Mouse (Mus musculus) forebrain, embryonic 16.5 days (tissue): ENCODE data around the gene Prkd3. TPM values are rescaled to one million over a fixed set of nuclear protein-coding genes. Genes with fewer than 3 reads are reported as not detected.

Experiments used
- ATAC-seq: fragments of 200-750 bp; cut with Nextera tagmentation; 2 replicates; pipeline ENCODE4 v1.8.0; 2017; ENCODE audit warnings: mild to moderate bottlenecking, moderate library complexity
- H3K27ac ChIP-seq: fragments of 300-500 bp; sonication (generic); 2 replicates; pipeline ENCODE4 v1.5.1; 2014; ENCODE audit warnings: low read length, control low read depth
- H3K27me3 ChIP-seq: fragments of 300-500 bp; sonication (generic); replicated peaks from 2 replicates; pipeline ENCODE4 v1.6.1; 2014; ENCODE audit warnings: low read length; ENCODE audit not compliant: control insufficient read depth, insufficient read depth
- H3K36me3 ChIP-seq: fragments of 300-500 bp; sonication (generic); 2 replicates; pipeline ENCODE4 v1.6.1; 2014; ENCODE audit not compliant: control insufficient read depth, insufficient read depth
- H3K4me1 ChIP-seq: fragments of 300-500 bp; sonication (generic); replicated peaks from 2 replicates; pipeline ENCODE4 v1.6.1; 2014; ENCODE audit warnings: low read length; ENCODE audit not compliant: control insufficient read depth, insufficient read depth
- H3K4me2 ChIP-seq: fragments of 300-500 bp; sonication (generic); 2 replicates; pipeline ENCODE4 v1.6.1; 2014; ENCODE audit warnings: mild to moderate bottlenecking, low read length, control low read depth
- H3K4me3 ChIP-seq: fragments of 300-500 bp; sonication (generic); replicated peaks from 2 replicates; pipeline ENCODE4 v1.5.1; 2014; ENCODE audit warnings: mild to moderate bottlenecking, low read length, control low read depth
- H3K9ac ChIP-seq: fragments of 300-500 bp; sonication (generic); replicated peaks from 2 replicates; pipeline ENCODE4 v1.6.1; 2014; ENCODE audit warnings: low read depth, low read length, control low read depth
- H3K9me3 ChIP-seq: fragments of 300-500 bp; sonication (generic); 2 replicates; pipeline ENCODE4 v1.6.1; 2016; ENCODE audit warnings: low read length; ENCODE audit not compliant: control insufficient read depth
- WGBS: fragments of 180-500 bp; shearing (Covaris S2); extraction: QIAGEN DNeasy Blood & Tissue Kit; methylation state at CpG from one replicate; pipeline ENCODE4 v1.1.7; 2014; 5-methylcytosine and 5-hydroxymethylcytosine counted together
- polyA plus RNA-seq: library from polyadenylated mRNA; unstranded; fragments of >200 nt; fragmentation: Nextera tagmentation; extraction: Ambion mirVana; gene quantifications from 2 replicates; pipeline ENCODE4 v1.2.1, GENCODE M21; 2015

Prkd3 gene
- polyA plus RNA-seq, 1 experiment from 2014 or later: 27.0 TPM

DNA sequence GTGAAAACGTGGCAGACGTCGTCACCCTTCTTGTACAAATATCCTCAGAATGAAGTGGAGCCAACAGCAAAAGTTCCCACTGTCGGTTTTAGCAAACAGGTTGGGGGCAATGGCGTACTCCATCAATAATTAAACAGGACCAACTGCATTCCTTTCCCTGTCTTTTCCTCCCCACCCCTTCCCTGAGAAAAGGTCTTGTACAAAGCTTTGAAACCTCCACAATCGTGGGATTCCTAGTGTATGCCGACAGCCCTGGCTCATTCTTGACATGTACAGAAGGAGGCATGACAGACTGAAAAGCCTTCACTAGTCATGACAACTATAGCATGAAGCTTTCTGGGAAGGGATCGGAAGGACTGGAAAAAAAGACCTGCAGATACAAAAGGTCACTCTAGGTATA is 67.4 kb downstream of the Prkd3 start:
- no peaks in the 10 kb centered on the region for H3K9me3 ChIP-seq
- ATAC-seq: no peak
- no peak overlapping the region for H3K4me2 ChIP-seq
- no peaks in the 10 kb centered on the region for H3K27me3 ChIP-seq
- 89% methylated on average over 8 of the region's 8 CpGs for WGBS
- H3K4me3 ChIP-seq: no peak overlapping the region
- no peak overlapping the region for H3K9ac ChIP-seq
- no peaks in the 10 kb centered on the region for H3K4me1 ChIP-seq
- H3K27ac ChIP-seq: no peak overlapping the region
- H3K36me3 ChIP-seq: peaks cover 32% of the 10 kb centered on the region

DNA sequence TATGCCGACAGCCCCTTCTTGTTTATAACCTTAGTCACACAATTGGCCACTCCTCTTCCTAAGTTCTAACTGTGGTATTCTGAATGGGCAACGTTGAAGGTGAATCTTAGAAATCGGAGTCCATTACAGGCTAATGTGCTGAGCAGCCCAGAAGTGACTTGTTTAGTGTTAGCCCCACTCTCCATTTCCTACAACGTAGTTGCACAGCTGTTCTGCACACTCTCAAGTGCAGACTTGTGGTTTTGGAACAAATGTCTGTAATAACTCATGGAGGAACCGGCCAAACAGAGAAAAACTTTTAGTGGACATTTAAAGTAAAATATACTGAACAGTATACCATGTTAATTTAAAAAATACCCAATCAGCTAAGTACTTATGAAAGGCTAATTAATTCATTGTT is 68.5 kb downstream of the Prkd3 start:
- Histone ChIP-seq H3K36me3 (peaks cover 32% of the 10 kb centered on the region), H3K27me3 (no peaks in the 10 kb centered on the region), H3K9me3 (no peaks in the 10 kb centered on the region), H3K4me3 (no peak overlapping the region), H3K27ac (no peak overlapping the region), H3K9ac (no peak overlapping the region), H3K4me1 (no peaks in the 10 kb centered on the region), H3K4me2 (no peak overlapping the region)
- 94% methylated on average over 5 of the region's 5 CpGs for WGBS
- ATAC-seq: no peak

DNA sequence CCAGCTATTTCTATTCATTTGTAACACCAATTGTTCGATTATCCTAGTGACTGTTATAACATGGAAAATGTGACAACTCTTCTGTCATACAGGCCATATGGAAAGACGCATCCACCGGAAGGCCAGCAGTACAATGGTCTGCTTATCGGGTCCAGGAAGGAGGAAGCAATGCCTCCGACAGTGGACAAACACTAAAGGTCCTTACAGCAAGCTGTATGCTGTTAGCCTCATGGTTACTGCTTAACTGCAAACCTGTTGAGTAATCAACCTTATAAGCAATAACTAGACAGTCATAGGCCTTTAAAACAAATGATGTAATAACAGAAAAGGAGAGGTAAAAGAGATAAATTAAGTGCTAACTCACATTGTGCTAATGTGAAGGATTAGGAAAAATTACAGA is 69.4 kb downstream of the Prkd3 start:
- Histone ChIP-seq H3K9ac (no peak overlapping the region), H3K4me1 (no peaks in the 10 kb centered on the region), H3K27ac (no peak overlapping the region), H3K9me3 (no peaks in the 10 kb centered on the region), H3K36me3 (peaks cover 37% of the 10 kb centered on the region), H3K4me3 (no peak overlapping the region), H3K4me2 (no peak overlapping the region), H3K27me3 (no peaks in the 10 kb centered on the region)
- 97% methylated on average over 5 of the region's 5 CpGs for WGBS
- no peak for ATAC-seq

DNA sequence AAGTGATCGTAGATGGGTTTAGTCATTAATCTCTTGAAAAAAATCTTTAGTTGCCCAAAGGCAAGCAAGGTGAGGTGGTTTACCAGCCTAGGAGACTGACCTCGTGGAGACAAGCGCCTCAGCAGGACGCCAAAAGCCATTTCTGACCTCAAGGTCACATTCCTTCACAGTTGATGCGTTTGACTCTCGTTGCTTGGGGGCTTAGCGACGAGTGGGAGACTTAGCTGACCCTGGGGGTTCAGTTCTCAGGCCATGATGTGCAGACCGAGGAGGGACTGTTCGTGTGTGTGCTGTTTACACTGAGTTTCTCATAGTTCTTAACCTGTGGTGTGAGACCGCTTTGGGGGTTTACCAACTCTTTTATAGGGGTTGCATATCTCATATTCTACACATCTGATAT is 78.0 kb downstream of the Prkd3 start:
- H3K4me3 ChIP-seq: no peak overlapping the region
- peaks cover 23% of the 10 kb centered on the region for H3K36me3 ChIP-seq
- no peaks in the 10 kb centered on the region for H3K27me3 ChIP-seq
- no peak overlapping the region for H3K4me2 ChIP-seq
- H3K4me1 ChIP-seq: peaks cover 3% of the 10 kb centered on the region
- no peaks in the 10 kb centered on the region for H3K9me3 ChIP-seq
- H3K9ac ChIP-seq: no peak overlapping the region
- WGBS: 75% methylated on average over 11 of the region's 11 CpGs
- ATAC-seq: no peak
- H3K27ac ChIP-seq: no peak overlapping the region

DNA sequence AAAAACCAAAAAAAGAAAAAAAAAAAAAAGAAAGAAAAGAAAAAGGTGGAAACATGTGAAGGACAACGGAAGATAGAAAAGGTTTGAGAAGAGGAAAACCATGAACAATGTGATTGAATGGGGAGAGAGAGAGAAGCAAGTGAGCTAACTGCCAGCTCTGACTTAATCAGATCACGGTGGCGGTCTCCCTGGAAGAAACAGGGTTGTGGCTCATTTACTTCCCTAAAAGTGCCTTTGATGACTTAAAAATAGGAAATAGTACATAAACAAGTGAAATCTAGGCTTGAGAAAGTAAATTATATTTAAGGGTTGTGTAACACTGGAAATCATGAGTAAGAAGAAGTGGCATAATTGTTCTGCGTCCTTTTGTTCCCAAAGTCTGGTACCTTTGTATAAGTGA is 81.7 kb downstream of the Prkd3 start:
- Histone ChIP-seq H3K9ac (no peak overlapping the region), H3K27me3 (no peaks in the 10 kb centered on the region), H3K4me1 (peaks cover 13% of the 10 kb centered on the region), H3K9me3 (no peaks in the 10 kb centered on the region), H3K4me2 (no peak overlapping the region), H3K4me3 (no peak overlapping the region), H3K36me3 (peaks cover 22% of the 10 kb centered on the region), H3K27ac (no peak overlapping the region)
- 92% methylated on average over 4 of the region's 4 CpGs for WGBS
- ATAC-seq: no peak

DNA sequence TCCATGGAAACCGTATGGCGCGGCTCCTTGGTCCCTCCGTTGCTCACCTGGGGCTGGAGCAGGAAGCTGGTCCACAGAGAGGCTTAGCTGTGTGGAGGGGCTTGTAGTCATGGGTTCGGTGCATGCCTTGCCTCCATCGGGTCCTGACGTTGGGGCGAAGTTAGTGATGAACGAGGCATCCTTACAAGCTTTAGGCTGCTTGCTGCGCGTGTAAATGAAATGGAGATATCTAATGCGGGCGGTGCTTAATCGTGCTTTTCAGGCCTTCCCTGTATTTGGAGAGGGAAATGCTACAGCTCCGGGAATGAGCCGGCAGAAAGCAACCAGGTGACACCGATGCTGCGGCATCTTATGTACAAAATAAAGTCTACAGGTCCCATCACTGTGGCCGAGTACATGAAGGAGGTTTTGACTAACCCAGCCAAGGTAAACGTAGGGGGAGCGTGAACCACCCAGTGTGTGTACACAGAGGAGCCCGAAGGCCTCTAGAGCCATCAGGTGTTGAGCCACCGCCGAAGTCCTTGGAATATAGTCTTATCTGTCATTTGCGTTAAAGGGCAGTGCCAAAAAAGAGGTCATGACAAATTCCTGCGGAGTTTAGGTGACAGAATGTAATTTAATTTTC is 83.3 kb downstream of the Prkd3 start:
- ATAC-seq: peak; percentile 29
- peak overlapping the region; percentile 61 for H3K4me2 ChIP-seq
- 7% methylated on average over 26 of the region's 26 CpGs for WGBS
- peak overlapping the region; percentile 96 for H3K4me3 ChIP-seq
- peaks cover 26% of the 10 kb centered on the region for H3K4me1 ChIP-seq
- H3K36me3 ChIP-seq: peaks cover 19% of the 10 kb centered on the region
- H3K9ac ChIP-seq: peak overlapping the region; percentile 84
- no peaks in the 10 kb centered on the region for H3K9me3 ChIP-seq
- H3K27me3 ChIP-seq: no peaks in the 10 kb centered on the region
- H3K27ac ChIP-seq: peak overlapping the region; percentile 58

DNA sequence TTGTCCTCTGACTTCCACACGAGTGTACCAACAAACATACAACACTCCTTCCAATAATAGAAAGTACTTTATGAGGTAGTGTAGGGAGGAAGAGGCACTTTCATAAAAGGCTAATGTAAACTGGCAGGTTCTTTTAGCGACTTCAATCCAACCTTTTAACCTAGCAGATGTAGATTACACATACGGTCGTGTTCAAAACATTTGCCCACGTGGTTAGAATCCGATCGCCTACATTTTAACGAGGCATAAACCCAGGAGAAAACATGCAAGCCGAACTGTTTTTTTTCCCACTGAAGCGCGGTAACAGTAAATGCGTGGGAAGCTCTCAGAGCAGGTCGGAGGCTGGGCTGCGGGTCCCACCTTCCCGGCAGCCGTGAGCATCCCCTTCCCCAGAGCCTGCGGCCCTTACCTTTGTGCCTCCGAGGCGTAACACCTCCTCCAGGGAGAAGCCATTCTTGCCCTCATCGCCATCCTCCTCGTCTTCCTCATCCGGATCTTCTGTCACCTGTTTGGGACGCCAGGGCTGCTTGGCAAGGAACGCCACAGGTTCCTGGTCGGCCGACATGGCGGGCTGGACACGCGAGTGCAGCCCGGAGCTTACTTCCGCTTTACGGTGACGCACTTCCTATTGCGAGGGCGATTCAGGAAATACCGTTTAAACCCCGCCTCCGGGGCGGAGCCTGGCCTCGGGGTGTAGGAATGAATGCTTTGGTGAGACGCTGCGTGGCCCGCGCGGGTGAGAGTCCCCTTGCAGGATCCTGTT is 84.0 kb downstream of the Prkd3 start, which contains the start of the genes Cebpz and Ndufaf7:
Cebpz (minus strand) TSS at position 601 of the 763 bp plus-strand sequence.
Ndufaf7 (plus strand) TSS at position 671 of the 763 bp plus-strand sequence.
- H3K4me3 ChIP-seq: peak within 1 kb of the TSS; percentile 96
- peak; percentile 100 for ATAC-seq

DNA sequence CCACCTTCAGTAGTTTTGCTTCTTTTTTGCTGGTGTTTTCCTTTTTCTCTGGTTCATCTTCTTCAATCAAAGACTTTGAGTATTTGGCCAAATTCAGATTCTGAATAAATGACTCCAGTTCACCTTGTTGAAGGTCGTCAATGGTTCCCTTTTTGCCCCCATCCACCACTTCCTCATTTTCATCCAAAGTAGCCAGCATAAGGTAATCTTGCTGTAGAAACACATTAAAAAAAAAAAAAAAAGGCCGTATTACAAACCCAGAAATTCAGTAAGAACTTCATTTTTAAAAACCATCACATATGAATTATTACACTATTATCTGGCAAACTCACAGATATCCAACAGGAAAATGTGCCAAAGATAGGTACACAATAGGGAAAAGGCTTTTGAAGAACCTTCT is 84.8 kb downstream of the Prkd3 start:
- Histone ChIP-seq H3K4me1 (peaks cover 26% of the 10 kb centered on the region), H3K9me3 (no peaks in the 10 kb centered on the region), H3K27me3 (no peaks in the 10 kb centered on the region), H3K36me3 (peaks cover 24% of the 10 kb centered on the region), H3K9ac (no peak overlapping the region), H3K27ac (no peak overlapping the region), H3K4me3 (peak overlapping the region; percentile 96), H3K4me2 (peak overlapping the region; percentile 89)
- 85% methylated on average over 2 of the region's 2 CpGs for WGBS
- ATAC-seq: no peak

More for the DNA sequence above, 84.0 kb downstream of the Prkd3 start, which contains the start of the genes Cebpz and Ndufaf7:
- peak within 1 kb of the TSS; percentile 58 for H3K27ac ChIP-seq
- peak within 1 kb of the TSS; percentile 84 for H3K9ac ChIP-seq
- H3K9me3 ChIP-seq: no peaks in the 10 kb centered on the region
- no peaks in the 10 kb centered on the region for H3K27me3 ChIP-seq
- peaks cover 17% of the 10 kb centered on the region for H3K36me3 ChIP-seq
- peaks cover 26% of the 10 kb centered on the region for H3K4me1 ChIP-seq
- H3K4me2 ChIP-seq: peak within 1 kb of the TSS; percentile 89
- under 1% methylated on average over 45 of the region's 45 CpGs for WGBS

DNA sequence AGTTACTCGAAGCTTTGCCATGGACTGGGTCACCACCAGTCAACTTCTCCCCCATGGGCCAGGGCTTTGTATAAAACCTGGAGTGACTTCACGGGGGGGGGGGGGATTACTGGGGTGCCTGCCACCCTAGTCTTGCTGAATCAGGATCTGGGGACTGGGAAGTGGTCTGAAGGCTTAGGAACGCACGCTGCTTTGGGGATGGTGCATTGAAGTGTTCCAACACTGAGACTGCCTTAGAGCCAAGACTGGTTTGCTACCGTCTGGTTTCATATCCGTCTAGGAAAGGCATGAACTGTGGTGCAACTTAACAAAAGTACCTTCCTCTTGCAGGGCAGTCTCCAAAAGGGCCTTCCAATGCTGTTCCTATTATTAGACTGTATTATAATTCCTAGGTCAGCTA is 102.9 kb downstream of the Prkd3 start:
- peak overlapping the region; percentile 75 for H3K4me2 ChIP-seq
- no peak overlapping the region for H3K9ac ChIP-seq
- 38% methylated on average over 6 of the region's 6 CpGs for WGBS

More for the DNA sequence above, 102.9 kb downstream of the Prkd3 start:
- no peak for ATAC-seq
- Histone ChIP-seq H3K27ac (no peak overlapping the region), H3K27me3 (no peaks in the 10 kb centered on the region), H3K4me1 (peaks cover 15% of the 10 kb centered on the region), H3K36me3 (peaks cover 23% of the 10 kb centered on the region), H3K9me3 (no peaks in the 10 kb centered on the region), H3K4me3 (no peak overlapping the region)
